Mouse (Mus musculus): Measurements from ENCODE around the gene Gm20517.

- TF ChIP-seq CTCF (IDR thresholded peaks at IDR 0.05; ENCODE audit: low read depth, low read length): no peak
- no peak for TF ChIP-seq POLR2A (IDR thresholded peaks at IDR 0.05; ENCODE audit: extremely low read depth, insufficient read depth, low read length)
These were observed 61.1 kb downstream of the Gm20517 start for GRCm38 (mm10) chr17:47672311-47673111.

Measured in liver, adult 2 months (tissue).